Mouse (Mus musculus) liver, embryonic 13.5 days (tissue): ENCODE results near the gene Setd7. TPM values are rescaled to one million over a fixed set of nuclear protein-coding genes. Genes with fewer than 3 reads are reported as not detected.
A peak's percentile ranks its signal among the peaks of the same experiment; 100 is the strongest.

Experiments used
- ATAC-seq: fragments of 200-750 bp; cut with Nextera tagmentation; 2 replicates; pipeline ENCODE4 v1.8.0; 2017; ENCODE audit warnings: low read depth, mild to moderate bottlenecking, moderate number of reproducible peaks, moderate library complexity
- DNase-seq: peaks from one replicate; pipeline ENCODE4 v3.0.0; 2022
- H3K27ac ChIP-seq: fragments of 300-500 bp; sonication (generic); 2 replicates; pipeline ENCODE4 v1.5.1; 2015; ENCODE audit warnings: moderate library complexity, mild to moderate bottlenecking, inconsistent platforms
- H3K27me3 ChIP-seq: fragments of 300-500 bp; sonication (generic); 2 replicates; pipeline ENCODE4 v1.6.1; 2015; ENCODE audit warnings: mild to moderate bottlenecking, inconsistent platforms
- H3K36me3 ChIP-seq: fragments of 300-500 bp; sonication (generic); 2 replicates; pipeline ENCODE4 v1.6.1; 2015; ENCODE audit warnings: mild to moderate bottlenecking, inconsistent platforms
- H3K4me1 ChIP-seq: fragments of 300-500 bp; sonication (generic); replicated peaks from 2 replicates; pipeline ENCODE4 v1.6.1; 2015; ENCODE audit warnings: inconsistent platforms
- H3K4me2 ChIP-seq: fragments of 300-500 bp; sonication (generic); 2 replicates; pipeline ENCODE4 v1.6.1; 2015; ENCODE audit warnings: inconsistent platforms, mild to moderate bottlenecking, moderate library complexity
- H3K4me3 ChIP-seq: fragments of 300-500 bp; sonication (generic); replicated peaks from 2 replicates; pipeline ENCODE4 v1.5.1; 2015; ENCODE audit warnings: mild to moderate bottlenecking, inconsistent platforms
- H3K9ac ChIP-seq: fragments of 300-500 bp; sonication (generic); 2 replicates; pipeline ENCODE4 v1.6.1; 2015; ENCODE audit warnings: mild to moderate bottlenecking, inconsistent platforms
- H3K9me3 ChIP-seq: fragments of 300-500 bp; sonication (generic); replicated peaks from 2 replicates; pipeline ENCODE4 v1.6.1; 2016; ENCODE audit warnings: inconsistent platforms
- WGBS: fragments of 180-500 bp; shearing (Covaris S2); methylation state at CpG from one replicate; pipeline ENCODE4 v1.1.7; 2015; ENCODE audit not compliant: insufficient replicate concordance; 5-methylcytosine and 5-hydroxymethylcytosine counted together
- polyA plus RNA-seq: library from polyadenylated mRNA; unstranded; fragments of >200 nt; fragmentation: Nextera tagmentation; extraction: Ambion mirVana; gene quantifications from 2 replicates; pipeline ENCODE4 v1.2.1, GENCODE M21; 2015

Gene Setd7
- polyA plus RNA-seq, 1 experiment from 2014 or later: 0.67 TPM

DNA sequence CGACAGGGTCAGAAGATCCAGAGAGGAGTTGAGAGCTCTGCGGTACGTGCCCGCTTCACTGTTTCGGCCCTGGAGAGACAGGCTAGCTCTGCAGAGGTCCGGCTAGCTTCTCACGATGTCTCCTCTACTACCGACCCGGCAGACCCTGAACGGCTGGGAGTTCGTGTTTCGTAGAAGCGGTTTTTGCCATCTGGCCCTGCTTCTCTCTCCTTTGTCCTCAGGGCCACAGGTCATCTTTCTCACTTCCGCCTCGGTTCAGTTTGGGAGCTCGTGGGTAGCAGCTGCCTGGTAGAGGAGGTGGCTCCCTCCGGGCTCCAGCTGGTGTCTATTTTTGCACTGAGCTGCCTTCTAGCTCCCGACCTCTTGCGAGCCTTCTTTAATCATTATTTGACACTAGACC is 55.2 kb downstream of the Setd7 start:
- DNase-seq (no peak), ATAC-seq (no peak)
- H3K9me3 ChIP-seq: no peaks in the 10 kb centered on the region
- H3K27ac ChIP-seq: no peak overlapping the region
- H3K27me3 ChIP-seq: peaks cover 2% of the 10 kb centered on the region; the same call in 1 of the 2 replicates
- H3K36me3 ChIP-seq: no peaks in the 10 kb centered on the region
- 76% methylated on average over 19 of the region's 19 CpGs for WGBS
- no peaks in the 10 kb centered on the region for H3K4me1 ChIP-seq
- no peak overlapping the region for H3K4me2 ChIP-seq
- no peak overlapping the region for H3K9ac ChIP-seq
- no peak overlapping the region for H3K4me3 ChIP-seq

DNA sequence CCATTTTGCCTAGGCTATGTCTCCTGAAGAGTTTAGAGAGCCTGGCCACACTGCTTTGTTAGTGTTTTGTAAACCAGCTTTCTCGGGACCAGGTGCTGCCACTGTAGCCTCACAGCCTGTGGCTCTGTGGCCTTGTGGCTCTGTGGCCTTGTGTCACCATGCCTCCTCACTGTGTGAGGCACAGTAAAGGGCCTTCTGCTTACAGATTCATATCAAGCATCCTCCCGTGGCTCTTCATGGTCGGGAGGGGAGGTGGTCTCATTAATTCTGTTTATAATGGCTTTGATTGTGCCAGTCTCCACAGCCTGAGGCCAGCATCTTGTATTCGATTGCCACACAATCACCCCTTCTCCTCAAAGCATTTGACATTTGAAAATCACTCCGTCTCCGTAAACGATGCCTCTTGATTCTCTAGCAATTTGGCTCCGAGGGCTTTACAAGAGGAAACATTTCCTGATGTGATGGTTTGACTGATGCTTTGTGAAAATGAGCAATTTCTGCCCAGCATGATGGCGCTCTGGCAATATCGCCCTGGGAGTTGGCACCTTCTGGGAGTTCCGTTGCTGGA is 56.2 kb downstream of the Setd7 start:
- 73% methylated on average over 11 of the region's 11 CpGs for WGBS
- ATAC-seq: no peak

DNA sequence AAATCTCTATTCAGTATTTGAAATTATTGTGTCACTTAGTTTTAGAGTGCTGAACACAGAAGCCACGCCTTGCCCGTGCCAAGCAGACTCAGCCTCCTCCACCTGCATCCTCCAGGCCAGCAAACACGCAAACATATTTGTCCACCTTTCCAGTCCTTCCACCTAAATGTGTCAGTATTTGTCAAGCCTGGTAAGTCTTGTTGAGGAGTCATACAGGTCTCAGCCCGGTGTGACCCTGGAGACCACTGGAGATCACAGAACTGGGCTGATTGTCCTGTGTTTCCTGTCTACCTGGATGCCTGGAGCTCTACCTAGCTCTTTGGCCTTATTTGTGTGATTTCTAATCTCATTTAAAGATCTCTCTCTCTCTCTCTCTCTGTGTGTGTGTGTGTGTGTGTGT is 60.8 kb downstream of the Setd7 start:
- no peaks in the 10 kb centered on the region; the same call in 1 of the 2 replicates for H3K27me3 ChIP-seq
- H3K4me2 ChIP-seq: no peak overlapping the region
- no peak overlapping the region for H3K4me3 ChIP-seq
- no peaks in the 10 kb centered on the region for H3K36me3 ChIP-seq
- no peak for DNase-seq
- ATAC-seq: no peak
- no peak overlapping the region for H3K9ac ChIP-seq
- 70% methylated on average over 4 of the region's 4 CpGs for WGBS
- H3K9me3 ChIP-seq: no peaks in the 10 kb centered on the region
- H3K27ac ChIP-seq: no peak overlapping the region
- no peaks in the 10 kb centered on the region for H3K4me1 ChIP-seq

More for the DNA sequence above, 56.2 kb downstream of the Setd7 start:
- H3K27ac ChIP-seq: no peak overlapping the region
- H3K9me3 ChIP-seq: no peaks in the 10 kb centered on the region
- H3K4me1 ChIP-seq: no peaks in the 10 kb centered on the region
- H3K4me3 ChIP-seq: no peak overlapping the region
- no peak overlapping the region for H3K4me2 ChIP-seq
- no peak for DNase-seq
- H3K27me3 ChIP-seq: peaks cover 2% of the 10 kb centered on the region; the same call in 1 of the 2 replicates
- no peak overlapping the region for H3K9ac ChIP-seq
- no peaks in the 10 kb centered on the region for H3K36me3 ChIP-seq

DNA sequence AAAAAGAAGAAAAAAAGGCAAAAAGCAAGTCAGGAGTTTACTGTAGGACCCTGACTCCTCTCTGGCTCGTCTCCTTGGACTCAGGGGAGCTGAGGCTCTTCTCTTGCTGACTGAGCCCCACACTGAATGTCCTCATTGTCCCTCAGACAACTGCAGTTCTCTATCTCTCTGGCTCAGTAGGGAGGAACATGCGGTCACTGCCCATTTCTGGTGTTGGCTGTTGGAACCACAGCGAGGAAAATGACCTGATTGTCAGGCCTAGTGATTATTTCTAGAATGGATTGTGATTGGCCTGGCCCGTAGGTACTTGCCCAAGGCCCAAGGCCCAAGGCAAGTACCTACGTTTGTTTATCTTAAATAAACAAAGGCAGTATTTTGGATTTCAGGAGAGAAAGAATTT is 62.0 kb downstream of the Setd7 start:
- no peaks in the 10 kb centered on the region; the same call in 1 of the 2 replicates for H3K27me3 ChIP-seq
- no peak for DNase-seq
- no peak overlapping the region for H3K4me3 ChIP-seq
- 0 out of 2 replicates have a peak, but pooled peaks cover 4% of the 10 kb centered on the region for H3K36me3 ChIP-seq
- 52% methylated on average over 5 of the region's 5 CpGs for WGBS
- H3K27ac ChIP-seq: no peak overlapping the region
- H3K4me2 ChIP-seq: no peak overlapping the region
- no peaks in the 10 kb centered on the region for H3K9me3 ChIP-seq
- H3K4me1 ChIP-seq: no peaks in the 10 kb centered on the region
- no peak overlapping the region for H3K9ac ChIP-seq
- no peak for ATAC-seq

DNA sequence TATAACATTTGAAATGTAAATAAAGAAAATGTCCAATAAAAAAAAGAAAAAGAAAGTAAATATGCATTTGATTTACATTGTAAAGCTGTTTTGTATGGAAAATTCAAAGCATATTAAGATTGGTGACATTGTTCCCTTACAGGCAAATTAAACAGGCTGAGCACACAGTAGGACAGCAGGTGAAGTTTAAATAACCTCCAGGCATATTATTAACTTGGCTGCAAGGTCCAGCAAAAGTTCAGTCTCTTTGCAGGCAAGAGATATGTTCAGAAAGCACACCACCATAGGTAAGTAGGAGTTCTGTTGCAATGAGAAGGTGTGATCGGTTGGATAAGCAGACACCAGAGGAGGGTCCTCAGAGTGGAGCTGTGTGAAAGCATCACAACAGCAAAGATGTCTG is 62.7 kb downstream of the Setd7 start:
- Histone ChIP-seq H3K36me3 (peaks cover 11% of the 10 kb centered on the region; the same call in 1 of the 2 replicates), H3K27ac (no peak overlapping the region), H3K4me2 (no peak overlapping the region), H3K4me1 (no peaks in the 10 kb centered on the region), H3K27me3 (no peaks in the 10 kb centered on the region; the same call in 1 of the 2 replicates), H3K9me3 (no peaks in the 10 kb centered on the region), H3K9ac (no peak overlapping the region), H3K4me3 (no peak overlapping the region)
- 74% methylated on average over 1 of the region's 1 CpGs for whole genome bisulfite sequencing
- ATAC-seq: no peak
- no peak for DNase-seq

DNA sequence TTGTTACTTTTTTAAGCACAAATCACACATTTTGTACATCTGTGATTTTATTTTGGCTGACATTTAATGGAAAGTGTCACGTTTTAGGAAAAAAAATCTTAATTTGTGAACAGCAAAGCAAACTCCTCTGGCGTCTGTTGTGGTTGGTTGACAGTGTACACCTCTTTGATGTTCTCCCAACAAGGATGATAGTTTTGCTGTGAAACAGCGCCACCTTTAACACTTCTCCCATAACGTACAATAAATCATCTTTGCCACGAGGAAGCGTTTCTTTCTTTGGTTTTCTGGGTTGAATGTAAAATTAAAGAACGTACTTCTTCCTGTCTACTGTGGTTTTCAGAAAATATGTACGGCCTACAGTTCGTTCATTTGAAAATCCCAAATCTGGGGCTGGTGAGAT is 65.0 kb downstream of the Setd7 start:
- ATAC-seq: no peak
- Histone ChIP-seq H3K9ac (no peak overlapping the region), H3K27me3 (no peaks in the 10 kb centered on the region), H3K9me3 (no peaks in the 10 kb centered on the region), H3K4me2 (no peak overlapping the region), H3K27ac (no peak overlapping the region), H3K4me3 (no peak overlapping the region), H3K36me3 (peaks cover 11% of the 10 kb centered on the region; the same call in 1 of the 2 replicates), H3K4me1 (no peaks in the 10 kb centered on the region)
- WGBS: 79% methylated on average over 9 of the region's 9 CpGs
- DNase-seq: no peak

DNA sequence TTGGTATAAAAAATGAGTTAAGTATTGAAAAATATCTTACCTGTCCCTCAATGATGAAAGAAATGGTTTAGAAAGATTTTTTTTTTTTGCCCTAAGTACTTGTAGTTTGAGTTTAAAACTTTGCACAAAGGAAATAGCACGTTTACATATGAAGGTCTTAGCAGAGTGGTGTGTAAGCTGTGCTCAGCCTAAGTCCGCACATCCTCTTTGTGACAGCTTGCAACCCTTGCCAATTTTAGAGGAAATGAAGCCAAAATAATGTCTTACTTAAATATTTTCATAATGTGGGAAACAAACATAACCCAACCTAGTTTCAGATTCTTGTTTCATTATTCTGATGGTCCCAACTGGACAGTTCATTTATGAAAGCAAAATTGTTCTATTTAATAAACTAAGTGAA is 66.2 kb downstream of the Setd7 start:
- H3K36me3 ChIP-seq: peaks cover 11% of the 10 kb centered on the region; the same call in 1 of the 2 replicates
- H3K4me1 ChIP-seq: no peaks in the 10 kb centered on the region
- no peak overlapping the region for H3K4me2 ChIP-seq
- no peaks in the 10 kb centered on the region for H3K27me3 ChIP-seq
- H3K27ac ChIP-seq: no peak overlapping the region
- DNase-seq (no peak), ATAC-seq (no peak)
- H3K9ac ChIP-seq: no peak overlapping the region
- H3K9me3 ChIP-seq: no peaks in the 10 kb centered on the region
- no peak overlapping the region for H3K4me3 ChIP-seq
- 71% methylated on average over 2 of the region's 2 CpGs for WGBS

DNA sequence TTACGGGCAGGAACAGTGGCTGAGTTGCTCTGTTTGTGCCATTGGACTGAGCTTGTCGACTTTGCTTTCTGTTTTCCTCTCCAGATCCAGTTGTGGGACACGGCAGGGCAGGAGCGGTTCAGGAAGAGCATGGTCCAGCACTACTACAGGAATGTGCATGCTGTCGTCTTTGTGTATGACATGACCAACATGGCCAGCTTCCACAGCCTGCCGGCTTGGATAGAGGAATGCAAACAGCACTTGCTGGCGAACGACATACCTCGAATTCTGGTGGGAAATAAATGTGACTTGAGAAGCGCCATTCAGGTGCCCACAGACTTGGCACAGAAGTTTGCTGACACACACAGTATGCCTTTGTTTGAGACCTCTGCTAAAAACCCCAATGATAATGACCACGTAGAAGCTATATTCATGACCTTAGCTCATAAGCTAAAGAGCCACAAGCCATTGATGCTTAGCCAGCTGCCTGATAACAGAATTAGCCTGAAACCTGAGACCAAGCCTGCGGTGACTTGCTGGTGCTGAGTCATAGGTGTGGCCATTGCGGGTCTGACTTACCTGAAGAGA is 67.3 kb downstream of the Setd7 start:
- H3K9ac ChIP-seq: no peak overlapping the region
- ATAC-seq: no peak
- 77% methylated on average over 13 of the region's 13 CpGs for WGBS
- DNase-seq: no peak
- H3K9me3 ChIP-seq: no peaks in the 10 kb centered on the region
- no peaks in the 10 kb centered on the region for H3K27me3 ChIP-seq
- H3K27ac ChIP-seq: no peak overlapping the region
- H3K36me3 ChIP-seq: peaks cover 11% of the 10 kb centered on the region
- no peaks in the 10 kb centered on the region for H3K4me1 ChIP-seq
- H3K4me3 ChIP-seq: no peak overlapping the region
- H3K4me2 ChIP-seq: no peak overlapping the region

DNA sequence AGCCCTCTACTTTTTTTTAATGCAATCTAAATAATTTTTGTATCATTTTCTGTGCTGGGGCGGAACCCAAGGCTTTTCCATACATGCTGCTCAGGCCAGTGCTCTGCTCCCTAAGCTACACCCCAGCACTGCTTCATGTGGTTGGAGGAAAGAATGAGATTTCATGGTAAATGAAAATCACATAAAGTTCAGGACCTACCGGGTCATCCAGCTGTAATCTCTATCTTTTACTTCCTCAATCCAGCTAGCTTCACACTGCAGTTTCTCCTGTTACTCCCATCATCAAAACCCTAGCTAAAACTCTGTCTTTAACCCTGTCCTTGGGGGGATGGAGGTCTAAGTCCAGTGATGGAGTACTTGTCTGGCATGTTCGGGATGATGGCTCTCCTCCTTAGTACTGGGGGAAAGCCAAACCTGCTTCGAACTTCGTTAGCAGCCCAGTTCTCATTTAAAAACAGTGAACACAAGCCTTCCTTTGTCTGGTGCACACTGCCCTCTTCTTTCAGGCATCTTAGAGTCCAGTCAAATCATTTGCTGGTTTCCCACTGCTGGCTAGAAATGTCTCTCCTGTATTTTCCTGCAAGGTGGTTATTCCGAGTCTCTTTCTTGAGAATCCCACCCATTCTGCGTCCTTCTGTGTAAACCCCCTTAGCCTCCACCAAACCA is 70.5 kb downstream of the Setd7 start:
- WGBS: 70% methylated on average over 7 of the region's 7 CpGs
- no peak for ATAC-seq

DNA sequence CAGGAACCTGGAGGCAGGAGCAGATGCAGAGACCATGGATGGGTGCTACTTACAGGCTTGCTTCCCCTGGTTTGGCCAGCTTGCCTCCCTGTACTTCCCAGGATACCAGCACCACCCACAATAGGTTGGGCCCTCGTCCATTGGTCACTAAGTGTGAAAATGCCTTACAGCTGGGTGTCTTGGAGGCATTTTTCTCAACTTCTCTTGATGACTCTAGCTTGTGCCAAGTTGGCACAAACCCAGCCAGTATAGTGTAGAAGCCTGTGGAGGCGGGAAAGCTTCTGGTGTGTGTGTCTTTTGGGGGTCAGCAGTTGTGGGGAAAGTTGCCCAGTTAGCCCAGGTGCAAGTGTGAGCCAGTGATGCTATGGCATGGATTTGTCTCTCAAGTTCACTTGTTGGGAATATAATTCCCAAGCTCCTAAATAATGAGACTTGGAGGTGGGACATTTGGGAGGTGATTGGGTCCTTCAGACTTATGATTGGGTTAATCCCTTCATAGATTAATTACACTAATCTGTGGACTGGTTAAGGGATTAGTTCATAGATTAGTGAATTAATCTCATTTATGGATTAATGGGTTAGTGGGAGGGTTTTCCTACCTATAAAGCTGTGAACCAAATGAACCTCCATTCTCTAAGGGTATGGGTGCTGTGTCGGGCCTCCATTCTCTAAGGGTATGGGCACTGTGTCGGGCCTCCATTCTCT is 74.0 kb downstream of the Setd7 start:
- Histone ChIP-seq H3K27ac (no peak overlapping the region), H3K36me3 (no peaks in the 10 kb centered on the region; the same call in 1 of the 2 replicates), H3K4me3 (no peak overlapping the region), H3K9me3 (no peaks in the 10 kb centered on the region), H3K4me2 (no peak overlapping the region), H3K9ac (no peak overlapping the region), H3K4me1 (peaks cover 27% of the 10 kb centered on the region), H3K27me3 (no peaks in the 10 kb centered on the region)
- no peak for ATAC-seq
- 72% methylated on average over 4 of the region's 4 CpGs for WGBS
- no peak for DNase-seq

More for the DNA sequence above, 70.5 kb downstream of the Setd7 start:
- no peak overlapping the region for H3K4me3 ChIP-seq
- no peak overlapping the region for H3K4me2 ChIP-seq
- no peak for DNase-seq
- H3K4me1 ChIP-seq: peaks cover 7% of the 10 kb centered on the region
- no peak overlapping the region for H3K9ac ChIP-seq
- no peak overlapping the region for H3K27ac ChIP-seq
- H3K9me3 ChIP-seq: no peaks in the 10 kb centered on the region
- peaks cover 11% of the 10 kb centered on the region for H3K36me3 ChIP-seq
- H3K27me3 ChIP-seq: no peaks in the 10 kb centered on the region

DNA sequence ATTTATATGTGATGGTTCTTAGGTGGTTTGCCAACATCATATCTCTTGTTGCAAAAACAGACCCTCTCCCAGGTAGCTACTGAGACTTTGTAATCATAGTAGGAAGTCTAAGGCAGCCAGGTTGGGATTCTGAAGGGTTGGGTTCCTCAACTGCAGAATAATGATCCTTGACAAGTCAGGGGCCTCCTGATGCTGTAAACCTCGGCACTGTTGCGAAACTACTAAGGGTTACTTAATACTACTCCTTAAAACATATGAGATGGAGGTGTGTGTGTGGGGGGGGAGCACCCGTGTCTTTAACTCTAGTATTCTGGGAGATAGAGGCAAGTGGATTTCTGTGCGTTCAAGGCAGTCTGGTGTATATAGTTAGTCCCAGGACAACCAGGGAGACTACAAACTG is 75.3 kb downstream of the Setd7 start:
- Histone ChIP-seq H3K4me3 (peak overlapping the region; percentile 72; the same call in 1 of the 2 replicates), H3K9me3 (no peaks in the 10 kb centered on the region), H3K9ac (no peak overlapping the region), H3K27me3 (no peaks in the 10 kb centered on the region), H3K4me2 (peak overlapping the region; percentile 90), H3K27ac (no peak overlapping the region), H3K36me3 (no peaks in the 10 kb centered on the region; the same call in 1 of the 2 replicates), H3K4me1 (peaks cover 27% of the 10 kb centered on the region)
- no peak for ATAC-seq
- no peak for DNase-seq
- WGBS: 46% methylated on average over 4 of the region's 4 CpGs
